Mouse (Mus musculus): ENCODE data around the gene Zp2. TPM values are rescaled to one million over a fixed set of nuclear protein-coding genes. Genes with fewer than 3 reads are reported as not detected.

Zp2 gene
- total and polyA plus RNA-seq, 3 experiments, result not detected

- Histone ChIP-seq H3K4me1 (ENCODE audit: control insufficient read depth in 1 of 2, insufficient read depth in 2 of 2, low read length in 2 of 2) (no peaks in the 10 kb centered on the region), H3K27me3 (ENCODE audit: control insufficient read depth in 1 of 2, insufficient read depth in 2 of 2, low read length in 2 of 2) (no peaks in the 10 kb centered on the region), H3K36me3 (ENCODE audit: control insufficient read depth in 1 of 2, insufficient read depth in 2 of 2, low read length in 2 of 2) (no peaks in the 10 kb centered on the region), H3K9me3 (replicated peaks; ENCODE audit: insufficient read depth, low read length) (no peaks in the 10 kb centered on the region), H3K79me2 (ENCODE audit: control insufficient read depth, insufficient read depth, low read length, poor library complexity) (no peaks in the 10 kb centered on the region), H3K27ac (ENCODE audit: control insufficient read depth, low read depth, low read length) (no peak overlapping the region), H3K4me3 (ENCODE audit: control insufficient read depth in 1 of 2, insufficient read depth in 1 of 2, low read depth in 2 of 2, low read length in 2 of 2) (no peak overlapping the region), H3K9ac (ENCODE audit: control insufficient read depth, low read depth, low read length, poor library complexity, severe bottlenecking) (no peak overlapping the region)
- peak; percentile 15 for TF ChIP-seq RAD21 (IDR thresholded peaks at IDR 0.05; ENCODE audit: low read depth, low read length)
- TF ChIP-seq HCFC1 (IDR thresholded peaks at IDR 0.05; ENCODE audit: low read depth, low read length), result no peak
- TF ChIP-seq CTCF (IDR thresholded peaks at IDR 0.05 in 2 of 3, conservative IDR thresholded peaks at IDR 0.05 in 1 of 3; ENCODE audit: control insufficient read depth in 1 of 3, insufficient read depth in 1 of 3, low read depth in 2 of 3, low read length in 3 of 3, poor library complexity in 1 of 3, severe bottlenecking in 1 of 3), result peak in 2 of 3 experiments; percentile 7 to 12; a peak in 1 of 6 replicates
- 0 out of 2 replicates have a peak, but pooled peaks have one; percentile 3 for TF ChIP-seq SMC3 (IDR thresholded peaks at IDR 0.05; ENCODE audit: low read depth, low read length)
- no peak for DNase-seq (ENCODE audit: low read depth, low spot score)
These were observed 20.2 kb downstream of the Zp2 start for GRCm38 (mm10) chr7:120124844-120125243.

- Histone ChIP-seq H3K4me1 (ENCODE audit: control insufficient read depth in 1 of 2, insufficient read depth in 2 of 2, low read length in 2 of 2) (no peaks in the 10 kb centered on the region), H3K9ac (ENCODE audit: control insufficient read depth, low read depth, low read length, poor library complexity, severe bottlenecking) (no peak overlapping the region), H3K4me3 (ENCODE audit: control insufficient read depth in 1 of 2, insufficient read depth in 1 of 2, low read depth in 2 of 2, low read length in 2 of 2) (no peak overlapping the region), H3K27me3 (ENCODE audit: control insufficient read depth in 1 of 2, insufficient read depth in 2 of 2, low read length in 2 of 2) (no peaks in the 10 kb centered on the region), H3K27ac (ENCODE audit: control insufficient read depth, low read depth, low read length) (no peak overlapping the region), H3K36me3 (ENCODE audit: control insufficient read depth in 1 of 2, insufficient read depth in 2 of 2, low read length in 2 of 2) (no peaks in the 10 kb centered on the region), H3K79me2 (ENCODE audit: control insufficient read depth, insufficient read depth, low read length, poor library complexity) (no peaks in the 10 kb centered on the region), H3K9me3 (replicated peaks; ENCODE audit: insufficient read depth, low read length) (no peaks in the 10 kb centered on the region)
- DNase-seq (ENCODE audit: low read depth, low spot score), result no peak
- TF ChIP-seq GABPA (IDR thresholded peaks at IDR 0.05; ENCODE audit: low read depth, low read length), result no peak
- TF ChIP-seq RCOR1 (IDR thresholded peaks at IDR 0.05; ENCODE audit: low read depth, low read length), result no peak
- no peak for TF ChIP-seq ELF1 (IDR thresholded peaks at IDR 0.05; ENCODE audit: low read depth, low read length)
- TF ChIP-seq POLR2AphosphoS5 (IDR thresholded peaks at IDR 0.05; ENCODE audit: borderline replicate concordance, low read depth, low read length), result no peak
- TF ChIP-seq JUND (IDR thresholded peaks at IDR 0.05; ENCODE audit: low read depth, low read length), result no peak
- no peak for TF ChIP-seq MXI1 (IDR thresholded peaks at IDR 0.05; ENCODE audit: low read depth, low read length)
- no peak for TF ChIP-seq EP300 (IDR thresholded peaks at IDR 0.05; ENCODE audit: low read depth in 1 of 2, low read length in 2 of 2)
- TF ChIP-seq E2F4 (IDR thresholded peaks at IDR 0.05; ENCODE audit: borderline replicate concordance, low read depth, low read length), result no peak
- no peak for TF ChIP-seq POLR2A (IDR thresholded peaks at IDR 0.05; ENCODE audit: control insufficient read depth in 1 of 2, insufficient read depth in 1 of 2, low read depth in 1 of 2, low read length in 2 of 2, poor library complexity in 1 of 2)
These were observed 21.3 kb downstream of the Zp2 start for GRCm38 (mm10) chr7:120123776-120124175.

GRCm38 (mm10) chr7:120117529-120117928 lies 27.6 kb downstream of the Zp2 start:
- no peak for DNase-seq (ENCODE audit: low read depth, low spot score)
- Histone ChIP-seq H3K27me3 (ENCODE audit: control insufficient read depth in 1 of 2, insufficient read depth in 2 of 2, low read length in 2 of 2) (no peaks in the 10 kb centered on the region), H3K79me2 (ENCODE audit: control insufficient read depth, insufficient read depth, low read length, poor library complexity) (no peaks in the 10 kb centered on the region), H3K27ac (ENCODE audit: control insufficient read depth, low read depth, low read length) (no peak overlapping the region), H3K9me3 (replicated peaks; ENCODE audit: insufficient read depth, low read length) (no peaks in the 10 kb centered on the region), H3K4me1 (ENCODE audit: control insufficient read depth in 1 of 2, insufficient read depth in 2 of 2, low read length in 2 of 2) (no peaks in the 10 kb centered on the region), H3K36me3 (ENCODE audit: control insufficient read depth in 1 of 2, insufficient read depth in 2 of 2, low read length in 2 of 2) (no peaks in the 10 kb centered on the region), H3K9ac (ENCODE audit: control insufficient read depth, low read depth, low read length, poor library complexity, severe bottlenecking) (no peak overlapping the region), H3K4me3 (ENCODE audit: control insufficient read depth in 1 of 2, insufficient read depth in 1 of 2, low read depth in 2 of 2, low read length in 2 of 2) (no peak overlapping the region)
- TF ChIP-seq MAFK (IDR thresholded peaks at IDR 0.05; ENCODE audit: borderline replicate concordance, low read depth, low read length) (no peak), ZNF384 (IDR thresholded peaks at IDR 0.05; ENCODE audit: low read depth, low read length) (no peak), NELFE (IDR thresholded peaks at IDR 0.05; ENCODE audit: low read depth, low read length) (no peak), MYB (IDR thresholded peaks at IDR 0.05; ENCODE audit: low read depth, low read length) (no peak), EP300 (IDR thresholded peaks at IDR 0.05; ENCODE audit: low read depth in 1 of 2, low read length in 2 of 2) (no peak), NRF1 (IDR thresholded peaks at IDR 0.05; ENCODE audit: insufficient read depth, low read depth, low read length, poor library complexity, severe bottlenecking) (no peak), E2F4 (IDR thresholded peaks at IDR 0.05; ENCODE audit: borderline replicate concordance, low read depth, low read length) (no peak), CTCF (IDR thresholded peaks at IDR 0.05 in 2 of 3, conservative IDR thresholded peaks at IDR 0.05 in 1 of 3; ENCODE audit: control insufficient read depth in 1 of 3, insufficient read depth in 1 of 3, low read depth in 2 of 3, low read length in 3 of 3, poor library complexity in 1 of 3, severe bottlenecking in 1 of 3) (no peak), TAL1 (IDR thresholded peaks at IDR 0.05; ENCODE audit: low read length) (no peak), ZMIZ1 (IDR thresholded peaks at IDR 0.05; ENCODE audit: low read depth, low read length) (no peak), ETS1 (IDR thresholded peaks at IDR 0.05; ENCODE audit: low read depth, low read length) (no peak), POLR2AphosphoS2 (IDR thresholded peaks at IDR 0.05; ENCODE audit: low read length) (no peak)

Measured in MEL (cell line).